Mouse (Mus musculus) CH12.LX (cell line): ENCODE results near the gene Alg5.

Experiments
- CTCF ChIP-seq, 2 experiments: IDR thresholded peaks in 1 of 2; conservative IDR thresholded peaks in 1 of 2; 2 replicates each; pipeline ENCODE4 v1.5.1; 2011 to 2012; ENCODE audit warnings: low read depth in 2 of 2, low read length in 2 of 2, improper control_type of control experiment in 1 of 2, inconsistent platforms in 1 of 2, mild to moderate bottlenecking in 1 of 2, moderate library complexity in 1 of 2
- GABPA ChIP-seq: IDR thresholded peaks from 2 replicates; pipeline ENCODE4 v1.6.1; 2012; ENCODE audit warnings: low read depth, low read length, improper control_type of control experiment, inconsistent platforms; ENCODE audit not compliant: insufficient replicate concordance
- HCFC1 ChIP-seq: IDR thresholded peaks from 2 replicates; pipeline ENCODE4 v1.6.1; 2012; ENCODE audit warnings: low read depth, mild to moderate bottlenecking, inconsistent platforms, low read length, improper control_type of control experiment
- JUND ChIP-seq: conservative IDR thresholded peaks from 2 replicates; pipeline ENCODE4 v1.6.1; 2011; ENCODE audit warnings: low read depth, low read length, improper control_type of control experiment
- MXI1 ChIP-seq: IDR thresholded peaks from 2 replicates; pipeline ENCODE4 v1.6.1; 2011; ENCODE audit warnings: mild to moderate bottlenecking, low read depth, low read length, improper control_type of control experiment
- POLR2A ChIP-seq: IDR thresholded peaks from 2 replicates; pipeline ENCODE4 v1.6.1; 2011; ENCODE audit warnings: low read depth, mild to moderate bottlenecking, improper control_type of control experiment, low read length
- USF1 ChIP-seq: IDR thresholded peaks from 2 replicates; pipeline ENCODE4 v1.6.1; 2014; ENCODE audit warnings: low read depth, mild to moderate bottlenecking, inconsistent platforms, low read length, improper control_type of control experiment
- ZC3H11A ChIP-seq: IDR thresholded peaks from 2 replicates; pipeline ENCODE4 v1.6.1; 2012; ENCODE audit warnings: low read depth, mild to moderate bottlenecking, inconsistent platforms, low read length, improper control_type of control experiment

DNA sequence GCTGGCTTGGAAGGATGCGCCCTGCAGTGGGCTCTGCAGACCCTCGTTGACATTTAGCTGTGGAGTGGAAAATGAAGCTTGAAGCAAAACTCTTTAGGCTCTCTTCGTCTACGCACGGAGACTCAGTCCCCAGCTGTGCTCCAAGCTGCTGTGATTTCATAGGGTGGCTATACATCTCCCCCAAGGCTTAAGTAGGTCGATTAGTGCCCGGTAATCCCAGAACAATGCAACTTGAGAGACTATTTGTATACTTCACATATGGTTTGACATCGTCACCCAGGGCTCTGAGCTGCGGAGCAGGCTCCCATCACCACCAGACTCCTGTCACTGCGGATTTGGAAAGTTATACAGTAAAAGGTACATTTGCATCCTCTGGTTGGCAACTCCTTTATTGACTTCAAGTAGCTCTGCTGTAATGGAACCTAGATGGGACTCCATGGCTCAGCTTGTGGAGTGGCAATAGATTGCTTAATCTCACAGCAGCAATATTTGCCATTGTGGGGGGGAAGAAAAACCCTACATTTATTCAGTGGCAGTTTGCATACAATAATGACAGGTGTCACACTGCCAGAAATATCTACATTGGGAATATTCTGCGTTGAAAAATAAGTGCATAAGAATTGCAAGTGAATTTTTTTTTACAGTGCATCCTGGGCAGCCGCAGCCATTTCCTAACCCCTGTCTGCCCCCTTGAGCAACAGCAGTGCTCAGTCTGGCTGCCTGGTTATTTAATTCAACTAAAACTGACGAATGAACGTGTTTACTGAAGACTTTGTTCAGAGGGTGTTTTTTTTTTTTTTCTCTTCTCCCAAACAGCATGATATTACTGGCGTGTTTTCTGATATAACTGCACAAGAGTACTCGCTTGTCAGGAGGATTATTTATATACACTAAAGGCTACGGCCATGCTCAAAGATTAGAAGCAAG is 34.3 kb downstream of the Alg5 start:
- TF ChIP-seq CTCF (conservative IDR thresholded peaks at IDR 0.05 in 1 of 2, IDR thresholded peaks at IDR 0.05 in 1 of 2; ENCODE audit: low read depth in 2 of 2, low read length in 2 of 2) (no peak), USF1 (no peak), MXI1 (no peak), POLR2A (no peak), HCFC1 (no peak), JUND (no peak), GABPA (no peak), ZC3H11A (no peak)
